Mouse (Mus musculus) liver, adult 2 months (tissue): ENCODE data around the gene Apba3.

Experiments used
- CTCF ChIP-seq: fragments of 200-500 bp; IDR thresholded peaks from 2 replicates; pipeline ENCODE4 v1.5.1; 2011; ENCODE audit warnings: low read depth, low read length, control low read depth
- POLR2A ChIP-seq: fragments of 200-500 bp; IDR thresholded peaks from 2 replicates; pipeline ENCODE4 v1.6.1; 2011; ENCODE audit warnings: low read length, control low read depth; ENCODE audit not compliant: insufficient read depth; ENCODE audit errors: extremely low read depth

DNA sequence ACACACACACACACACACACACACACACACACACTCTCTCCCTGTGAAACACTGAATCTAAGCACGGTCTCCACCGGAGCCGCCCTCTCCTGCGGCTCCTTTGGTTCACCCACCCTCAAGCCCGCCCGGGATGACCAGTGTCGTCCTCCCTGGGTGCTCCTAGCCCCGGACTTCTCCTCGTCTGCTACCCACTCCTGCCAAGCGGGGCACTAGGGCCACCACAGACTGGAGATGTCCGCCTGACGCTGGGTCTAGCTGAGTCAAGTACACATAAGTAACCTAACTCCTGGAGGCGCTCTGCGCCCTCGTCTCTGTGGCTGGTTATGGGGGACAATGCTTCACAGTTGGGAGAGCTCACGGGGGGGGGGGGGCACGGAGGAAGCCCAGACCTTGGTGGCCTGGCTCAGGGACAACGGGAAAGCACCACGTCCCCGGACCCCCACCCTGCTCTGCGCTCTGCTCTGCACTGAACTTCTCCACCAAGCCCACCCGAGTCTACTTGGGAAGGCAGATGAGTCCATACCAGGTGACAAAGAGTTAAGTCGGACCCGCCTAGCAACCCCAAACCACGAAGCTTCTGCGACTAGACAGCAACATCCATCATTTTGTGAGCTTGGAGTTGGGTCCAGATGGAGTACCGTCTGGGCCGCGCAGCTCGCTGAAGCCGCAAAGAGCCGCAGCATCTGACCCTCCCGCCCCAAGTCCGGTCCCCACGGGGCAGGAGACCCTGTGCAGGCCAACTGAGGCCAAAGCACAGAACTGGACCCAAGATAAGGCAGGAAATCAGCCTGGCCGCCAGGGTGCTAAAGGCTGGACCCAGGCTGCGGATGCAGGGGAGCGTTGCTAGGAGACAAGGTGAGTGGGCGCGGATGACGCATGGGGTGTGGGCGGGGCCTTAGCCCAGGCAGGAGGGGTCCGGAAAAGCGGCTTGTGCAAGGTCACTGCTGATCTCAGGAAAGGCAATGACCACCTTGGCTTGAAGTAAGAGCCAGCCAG is 14.0 kb upstream of the Apba3 start, which contains the start of gene Matk:
- TF ChIP-seq CTCF, result no peak
- TF ChIP-seq POLR2A, result no peak
